Mouse (Mus musculus): ENCODE data around the gene Rims3.

The Rims3 gene

DNA sequence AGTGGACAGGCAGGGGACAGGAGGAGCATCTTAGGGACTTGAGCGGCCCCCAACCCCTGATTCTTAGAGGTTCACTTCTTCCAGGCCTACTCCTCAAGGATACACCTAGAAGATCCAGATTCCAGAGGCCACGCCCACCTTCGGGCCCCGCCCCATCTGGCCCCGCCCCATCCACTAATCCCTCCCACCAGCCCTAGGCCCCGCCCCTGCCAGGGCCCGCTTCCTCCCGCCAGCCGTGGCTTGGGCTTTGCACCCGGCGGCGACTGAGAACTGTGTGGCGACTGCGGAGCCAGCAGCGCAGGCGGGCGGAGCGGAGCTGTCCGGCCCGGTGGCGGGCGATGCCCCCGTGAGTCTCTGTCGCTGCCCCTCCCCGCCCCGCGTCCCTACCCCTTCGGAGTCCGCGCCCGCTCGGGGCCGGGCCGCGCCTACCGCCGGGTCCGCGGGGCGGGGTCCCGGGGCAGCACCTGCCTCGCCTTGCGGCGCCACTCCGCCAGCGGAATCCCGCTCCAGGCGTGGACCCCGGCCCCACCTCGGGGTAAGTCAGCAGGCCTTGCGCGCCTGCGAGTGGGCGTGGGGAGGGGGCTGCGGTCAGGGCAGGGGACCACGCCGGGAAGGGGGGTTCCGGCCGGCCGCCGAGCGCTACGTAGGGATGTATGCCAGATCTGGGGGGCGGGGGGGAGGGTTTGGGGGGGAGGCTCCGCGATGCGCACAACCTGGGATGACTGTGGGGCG lies at the start of gene Rims3:
Rims3 (plus strand) TSS at position 229 of the 732 bp plus-strand sequence.
- DNase-seq = peak; percentile 75 to 77

DNA sequence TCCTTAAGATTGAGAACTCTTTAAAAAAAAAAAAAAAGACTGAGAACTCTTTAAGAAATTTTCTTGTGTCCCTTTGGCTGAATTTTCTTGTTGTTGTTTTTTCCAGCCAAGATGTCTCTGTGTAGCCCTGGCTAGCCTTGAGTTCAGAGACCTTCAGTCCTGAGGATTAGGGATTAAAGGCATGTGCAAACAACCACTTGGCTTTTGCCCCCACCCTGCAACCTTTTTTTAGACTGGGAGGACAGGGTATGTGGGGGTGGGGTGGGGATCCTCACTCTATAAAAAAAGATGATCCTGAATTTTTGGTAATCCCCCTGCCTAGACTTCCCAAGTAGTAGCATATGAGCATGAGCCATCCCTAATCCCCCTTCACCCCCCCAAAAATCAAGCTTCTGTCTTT lies 48.8 kb upstream of the Rims3 start:
- no peak for DNase-seq

DNA sequence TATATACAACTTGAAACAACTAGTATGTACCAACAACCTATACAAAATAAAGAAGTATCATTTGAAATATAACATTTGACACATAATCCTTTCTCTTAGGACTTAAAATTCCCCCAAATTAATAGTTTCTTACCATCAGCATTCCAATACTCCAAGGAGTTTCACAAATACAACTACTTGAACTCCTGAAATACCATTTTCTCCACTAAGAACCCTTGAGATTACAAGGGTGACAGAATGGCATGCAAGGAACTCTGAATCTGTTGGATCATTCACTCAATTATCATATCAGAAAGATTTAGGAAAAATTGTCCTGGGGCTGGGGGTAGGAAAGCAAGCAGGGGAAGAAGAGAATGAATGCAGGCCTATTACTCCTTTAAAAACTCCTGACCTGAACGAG lies 40.9 kb upstream of the Rims3 start:
- no peak for DNase-seq

DNA sequence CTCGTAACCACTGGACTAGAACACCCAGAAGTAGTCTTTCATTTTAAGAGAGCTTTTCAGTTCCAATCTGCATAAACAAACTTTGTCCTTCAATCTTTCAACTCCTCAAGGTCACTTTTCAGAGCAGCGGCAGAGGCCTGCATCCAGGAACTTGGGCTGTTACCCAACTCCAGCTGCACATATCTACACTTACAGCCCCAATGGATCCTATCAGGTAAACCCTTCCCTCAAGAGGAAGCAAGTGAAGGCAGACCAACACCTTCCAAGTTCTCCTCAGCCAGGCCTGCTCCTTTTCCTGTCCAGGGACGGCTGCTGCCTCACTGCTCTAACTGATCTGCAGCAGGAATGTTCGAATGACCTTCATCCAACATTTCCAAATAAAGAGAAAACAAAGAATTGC lies 40.4 kb upstream of the Rims3 start:
- no peak for DNase-seq

DNA sequence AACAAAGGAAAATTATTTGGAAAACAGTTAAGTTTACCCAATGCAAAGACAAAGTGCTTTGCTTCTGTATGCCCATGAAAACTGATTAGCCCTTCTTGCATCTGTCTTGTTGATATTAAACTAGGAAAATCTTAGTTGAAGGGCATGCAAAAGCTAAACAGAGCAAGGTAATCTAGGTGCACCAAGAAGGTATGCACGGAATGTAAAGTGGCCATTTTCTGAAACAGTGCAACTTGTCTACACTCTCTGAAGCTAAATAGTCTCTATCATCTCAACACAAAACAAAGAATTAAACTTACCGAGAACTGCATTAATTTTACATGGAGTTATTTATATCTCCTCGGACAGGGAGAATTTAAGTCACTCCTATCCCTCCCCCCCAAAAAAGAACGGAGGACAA lies 39.5 kb upstream of the Rims3 start:
- no peak for DNase-seq

DNA sequence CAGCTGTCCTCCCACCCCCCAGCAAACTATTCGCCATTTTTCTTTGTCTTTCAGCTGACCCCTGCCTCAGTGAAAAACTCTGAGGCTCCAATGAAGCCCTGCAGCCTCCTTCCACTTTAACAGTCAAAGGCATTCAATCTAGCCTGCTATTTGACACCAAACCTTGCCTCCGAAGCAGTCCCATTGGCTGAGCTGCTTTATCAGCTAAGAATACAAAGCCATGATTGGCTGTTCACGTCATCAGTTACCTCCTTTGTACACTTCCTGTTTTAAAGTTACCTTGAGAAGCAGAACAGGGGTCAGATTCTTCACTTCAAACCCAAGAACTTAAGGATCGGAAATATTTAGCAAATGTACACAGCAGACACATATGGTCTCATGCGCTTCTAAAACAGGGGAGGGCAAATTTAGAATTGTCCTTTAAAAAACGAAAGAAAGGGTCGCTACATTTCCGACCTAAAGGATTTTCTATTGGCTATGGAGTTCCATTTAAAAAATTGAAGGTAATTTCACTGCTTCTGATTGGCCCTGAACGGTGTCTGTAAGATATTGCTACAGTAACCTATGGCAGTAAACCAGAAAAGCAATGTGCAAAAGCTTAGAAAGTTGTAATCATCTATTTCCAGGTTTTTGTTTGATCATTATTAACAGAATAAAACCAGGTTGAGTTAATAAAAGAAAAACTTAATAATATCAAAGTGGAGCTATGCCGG lies 38.8 kb upstream of the Rims3 start:
- peak; percentile 64 to 69 for DNase-seq

DNA sequence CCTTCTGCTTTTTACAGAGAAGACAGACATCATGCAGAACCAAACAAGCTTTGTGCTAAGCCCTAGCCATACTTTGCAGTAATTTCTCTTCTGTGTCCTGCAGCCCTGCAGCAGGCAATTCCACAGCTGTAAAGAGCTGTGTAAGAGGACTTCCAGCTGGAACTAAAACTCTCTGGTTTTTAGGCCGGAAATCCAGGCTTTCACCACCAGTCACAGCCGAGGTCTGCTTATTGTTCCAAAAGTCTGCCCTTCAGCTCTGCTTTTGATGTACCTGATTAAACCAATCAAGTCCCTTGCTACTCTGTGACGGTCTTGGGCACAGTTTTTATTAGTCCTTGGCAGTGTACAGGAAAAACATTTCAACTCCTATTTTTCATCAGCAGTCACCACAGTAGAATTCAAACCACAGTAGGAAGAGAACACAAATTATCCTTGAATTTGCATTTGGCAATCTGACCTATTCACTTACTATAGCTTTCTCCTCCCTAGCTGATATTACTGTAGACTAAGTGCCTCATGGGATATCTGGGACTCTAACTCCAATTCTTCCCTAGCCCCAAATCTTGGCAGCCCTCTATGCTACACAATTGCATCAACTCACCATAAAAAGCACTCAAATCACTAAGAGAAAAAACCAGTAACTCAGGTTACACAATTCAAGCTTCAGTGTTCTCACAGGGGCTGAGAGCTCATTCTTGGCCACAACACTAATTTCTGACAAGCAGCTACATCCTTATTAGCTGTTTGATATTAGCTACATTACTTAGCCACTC lies 37.4 kb upstream of the Rims3 start:
- no peak for DNase-seq

DNA sequence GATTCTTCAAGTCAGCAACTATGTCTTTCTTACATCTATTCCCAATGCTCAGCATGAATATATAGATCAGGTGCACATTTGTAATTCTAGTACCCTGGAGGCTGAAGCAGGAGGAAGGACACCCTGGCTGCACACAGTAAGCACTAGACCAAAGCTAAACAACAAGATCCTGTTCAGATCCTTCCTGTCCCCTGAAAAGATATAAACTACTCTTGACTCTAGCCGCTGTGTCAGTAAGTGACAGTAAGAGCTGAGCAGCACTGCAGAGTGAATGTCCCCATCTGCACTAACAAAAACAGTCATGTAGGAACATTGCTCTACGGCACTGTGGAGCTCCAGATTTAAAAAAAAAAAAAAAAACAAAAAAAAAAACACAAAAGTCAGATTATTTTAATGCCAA lies 36.7 kb upstream of the Rims3 start:
- DNase-seq = no peak

DNA sequence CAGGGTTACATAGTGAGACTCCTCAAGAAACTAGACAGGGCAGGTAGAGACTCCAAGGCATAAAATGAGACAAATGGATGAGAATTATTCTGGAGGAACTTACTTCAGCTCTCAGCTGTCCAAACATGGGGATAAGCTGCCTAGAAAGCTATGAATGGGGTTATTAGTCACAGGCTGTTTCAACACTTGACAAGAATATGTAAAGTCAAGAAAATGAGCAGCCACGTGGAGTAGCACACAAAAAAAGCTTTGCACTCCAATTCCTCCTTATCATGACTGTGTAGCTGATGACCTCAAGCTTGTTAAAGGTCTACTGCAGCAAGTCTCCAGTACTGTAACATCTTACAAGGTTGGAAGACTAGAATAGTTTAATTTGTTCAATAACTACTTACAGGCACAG lies 35.3 kb upstream of the Rims3 start:
- DNase-seq = no peak

DNA sequence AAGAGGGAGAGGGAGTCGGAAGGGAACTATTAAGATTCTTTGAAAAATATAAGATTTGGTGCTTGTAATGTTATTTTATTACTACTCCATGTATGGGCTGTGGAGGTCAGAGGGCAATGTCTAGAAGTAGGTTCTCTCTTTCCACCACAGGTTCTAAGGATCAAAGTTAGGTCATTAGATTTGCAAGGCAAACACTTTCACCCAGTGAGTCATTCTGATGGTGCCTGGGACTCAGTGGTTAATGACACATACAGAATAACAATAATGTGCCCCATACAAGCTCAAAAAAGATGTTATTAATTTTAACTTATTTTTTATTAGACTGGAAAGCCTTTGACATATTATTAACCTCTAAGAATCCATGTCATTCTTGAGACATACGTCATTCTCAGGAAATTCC lies 34.7 kb upstream of the Rims3 start:
- DNase-seq = no peak

DNA sequence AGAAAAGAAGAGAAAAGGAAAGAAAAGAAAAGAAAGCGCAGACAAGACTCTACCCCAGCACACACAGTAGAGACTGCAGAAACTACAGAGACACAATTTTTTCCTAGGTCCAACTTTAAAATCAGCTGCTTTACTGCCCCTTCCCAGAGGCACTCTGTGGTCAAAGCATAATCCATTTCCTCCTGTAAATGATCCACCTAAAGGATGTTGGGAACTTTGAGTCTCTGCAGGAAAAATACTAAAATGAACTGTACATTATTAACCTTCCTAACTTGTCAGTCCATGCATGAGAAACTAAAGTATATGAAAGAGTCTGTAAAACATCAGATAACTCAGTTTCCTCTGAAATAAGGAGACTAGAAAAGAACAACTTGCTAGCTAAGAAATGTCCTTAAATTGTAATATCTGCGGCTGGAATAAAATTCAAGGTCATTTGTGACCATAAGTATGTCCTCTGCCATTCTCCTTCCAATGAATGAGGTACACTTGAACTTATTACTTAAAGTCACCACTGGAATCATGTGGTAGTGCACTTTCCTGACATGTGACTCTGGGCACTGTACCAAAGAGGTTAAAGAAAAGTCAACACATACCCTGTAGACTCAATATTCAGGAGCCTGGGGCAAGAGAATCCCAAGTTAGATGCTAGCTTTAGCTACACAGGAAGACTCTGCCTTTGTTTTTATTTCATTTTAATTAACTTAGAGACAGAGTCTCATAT lies 32.3 kb upstream of the Rims3 start:
- DNase-seq = no peak

DNA sequence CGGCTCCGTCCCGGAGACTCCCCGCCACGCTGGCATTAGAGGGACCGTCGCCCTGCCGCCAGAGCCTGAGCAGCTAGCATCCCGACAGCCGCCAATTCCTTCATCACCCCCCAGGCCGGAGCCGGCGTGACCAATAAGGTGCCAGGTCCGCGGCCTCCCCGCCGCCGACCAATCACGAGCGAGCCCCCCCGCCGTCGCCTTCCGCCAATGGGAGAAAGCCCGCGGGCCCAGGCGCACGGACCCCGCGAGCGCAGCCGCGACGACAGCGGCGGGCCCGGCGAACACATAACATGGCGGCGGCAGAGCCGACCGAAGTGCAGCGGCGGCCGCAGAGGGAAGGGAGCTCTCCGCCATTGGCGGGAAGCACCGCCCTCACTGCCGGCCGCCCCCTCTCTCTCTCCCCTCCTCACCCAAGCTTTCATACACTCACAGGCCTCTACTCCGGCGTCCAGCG lies 29.5 kb upstream of the Rims3 start:
- DNase-seq = peak; percentile 88 to 89

DNA sequence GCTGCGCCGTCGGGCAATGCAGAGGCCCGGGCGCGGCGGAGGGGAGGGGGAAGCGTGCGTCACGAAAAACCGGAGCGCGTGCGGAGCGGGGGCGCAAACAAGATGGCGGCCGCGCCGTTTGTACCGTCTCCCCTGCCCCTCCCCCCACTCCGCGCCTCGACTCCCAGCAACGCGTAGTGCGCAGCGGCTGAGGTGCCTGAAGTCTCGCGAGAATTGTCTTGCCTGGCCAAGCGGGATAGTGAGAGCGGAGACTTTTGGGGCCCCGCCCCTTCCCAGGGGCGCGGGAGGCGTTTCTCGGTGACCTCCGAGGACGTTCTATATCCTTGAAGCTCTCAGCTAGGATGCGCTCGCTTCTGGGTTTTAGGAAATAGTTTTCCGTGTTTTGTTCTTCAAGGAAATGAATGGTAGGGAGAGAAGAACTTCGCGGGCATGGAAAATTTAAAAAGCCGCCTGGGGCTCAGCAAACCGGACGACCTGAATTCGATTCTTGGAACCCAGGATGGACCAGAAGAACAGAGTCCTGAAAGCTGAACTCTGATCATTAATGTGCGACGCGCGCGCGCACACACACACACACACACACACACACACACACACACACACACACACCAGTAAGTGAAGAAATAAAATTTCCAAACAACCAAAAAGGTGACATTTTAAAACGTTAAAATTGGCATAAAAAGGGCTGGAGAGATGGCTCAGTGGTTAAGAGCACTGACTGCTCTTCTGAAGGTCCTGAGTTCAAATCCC lies 28.9 kb upstream of the Rims3 start:
- peak; percentile 98 for DNase-seq

DNA sequence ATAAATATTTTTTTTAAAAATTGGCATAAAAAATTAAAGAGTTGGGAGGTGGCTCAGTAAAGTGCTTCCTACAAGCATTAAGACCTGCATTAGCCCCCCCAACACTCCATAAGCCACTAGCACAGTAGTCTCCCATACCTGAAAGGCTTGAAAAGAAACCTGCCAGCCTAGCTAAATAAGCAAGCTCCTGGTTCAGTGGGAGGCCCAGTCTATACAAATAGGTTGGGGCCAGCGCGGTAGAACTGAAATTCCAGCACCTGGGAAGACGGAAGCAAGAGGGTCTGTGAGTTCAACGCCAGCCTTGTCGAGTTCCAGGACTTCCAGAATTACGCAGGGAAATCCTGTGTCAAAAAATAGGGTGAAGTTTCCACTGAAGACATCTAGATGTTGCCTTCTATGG lies 28.2 kb upstream of the Rims3 start:
- no peak for DNase-seq

DNA sequence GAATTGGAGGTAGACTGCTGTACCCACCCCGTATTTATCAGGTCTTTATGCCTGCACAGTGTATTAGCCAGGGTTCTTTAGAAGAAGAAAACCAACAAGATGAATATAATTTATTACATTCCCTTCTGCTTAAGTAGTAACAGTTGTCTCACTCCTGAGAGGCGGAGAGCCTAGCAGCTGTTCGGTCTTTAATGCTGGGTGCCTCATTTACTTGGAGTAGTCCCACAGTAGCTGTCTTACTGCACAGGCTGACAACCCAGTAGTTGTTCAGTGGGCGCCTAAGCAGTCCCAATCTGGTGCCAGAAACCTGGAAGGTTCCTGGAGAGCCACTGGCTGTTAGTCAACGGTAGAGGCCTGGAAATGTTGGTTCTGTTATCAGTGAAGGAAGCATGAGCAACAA lies 23.8 kb upstream of the Rims3 start:
- no peak for DNase-seq

DNA sequence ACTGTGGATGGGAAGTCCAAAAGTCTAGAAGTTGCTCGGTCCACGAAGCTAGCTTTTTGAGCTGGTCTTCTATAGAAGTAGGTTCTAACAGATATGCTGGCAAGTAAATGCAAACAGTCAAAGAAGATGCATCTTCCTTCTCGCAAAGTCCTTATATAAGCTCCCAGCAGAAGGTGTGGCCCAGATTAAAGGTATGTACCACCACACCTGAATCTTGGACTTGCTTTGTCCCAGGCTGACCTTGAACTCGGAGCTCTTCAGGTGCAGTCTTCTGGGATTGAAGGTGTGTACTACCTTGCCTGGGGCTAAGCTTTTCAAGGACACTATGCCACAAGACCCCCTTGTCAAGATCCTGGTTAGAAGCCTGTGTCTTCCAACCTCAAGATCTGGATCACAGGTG lies 23.1 kb upstream of the Rims3 start, which contains the start of gene Nfyc:
Nfyc (minus strand) TSS at position 101 of the 400 bp plus-strand sequence.
- DNase-seq = no peak

DNA sequence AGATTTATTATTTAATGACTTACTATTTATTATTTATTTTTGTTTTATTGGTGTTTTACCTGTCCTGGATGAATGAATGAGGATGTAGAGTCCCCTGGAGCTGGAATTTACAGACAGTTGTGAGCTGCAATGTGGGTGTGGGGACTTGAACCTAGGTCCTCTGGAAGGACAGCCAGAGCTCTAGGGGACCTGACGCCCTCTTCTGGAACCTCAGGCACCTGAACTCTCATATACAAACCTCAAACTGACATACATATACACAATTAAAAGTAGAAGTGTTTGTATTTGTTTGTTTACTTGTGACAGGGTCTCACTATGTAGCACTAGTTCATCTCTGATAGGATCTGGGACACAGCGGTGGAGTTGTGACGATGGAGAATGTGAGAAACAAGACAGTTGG lies 13.3 kb upstream of the Rims3 start:
- no peak for DNase-seq

DNA sequence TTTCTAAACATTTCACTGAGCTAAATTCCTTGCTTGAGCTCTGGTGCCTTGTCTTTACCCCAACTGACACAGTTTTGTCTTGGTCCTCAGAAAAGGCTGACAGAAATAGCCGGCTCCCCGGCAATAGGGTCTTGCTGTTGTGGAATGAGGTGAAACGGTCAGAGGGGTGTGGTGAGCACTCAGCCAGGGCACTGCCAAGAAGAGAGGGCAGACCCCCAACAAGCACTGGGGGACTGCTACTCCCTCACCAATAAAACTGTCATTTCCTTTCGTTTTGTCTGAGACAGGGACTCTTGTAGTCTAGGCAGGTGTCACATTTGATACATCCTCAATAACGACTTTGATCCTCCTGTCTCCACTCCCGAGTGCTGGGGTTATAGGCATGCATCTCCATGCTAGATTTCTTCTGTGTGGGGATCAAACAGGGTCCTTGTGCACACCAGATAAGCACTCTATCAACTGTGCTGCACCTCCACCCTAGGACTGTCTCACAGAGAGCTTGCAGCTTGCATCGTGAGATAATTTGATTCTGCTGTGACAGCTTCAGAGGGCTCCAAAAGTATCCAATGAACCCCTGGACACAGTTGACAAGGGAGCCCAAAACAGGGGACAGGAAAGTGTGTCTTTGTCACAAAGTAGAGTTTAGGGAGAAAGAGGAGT lies 10.1 kb upstream of the Rims3 start:
- no peak for DNase-seq

DNA sequence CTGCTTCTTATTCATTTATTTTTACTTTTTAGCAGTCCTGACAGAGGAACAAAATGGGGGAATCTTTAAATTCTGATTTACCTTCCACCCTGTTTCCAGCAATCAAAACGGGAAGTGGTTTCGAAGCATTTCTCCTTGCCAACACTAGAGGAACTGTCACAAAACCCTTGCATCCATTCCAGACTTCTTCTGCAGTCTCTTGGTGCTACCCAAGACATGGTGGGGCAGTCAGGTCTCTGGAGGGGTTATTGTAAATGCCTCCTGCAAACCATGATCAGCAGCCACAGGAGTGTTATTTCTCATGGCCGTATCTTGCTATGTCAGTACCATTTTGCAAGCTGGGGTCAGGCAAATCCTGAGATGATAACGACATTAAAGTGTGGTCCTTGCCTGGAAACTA lies 9.5 kb upstream of the Rims3 start:
- DNase-seq = no peak

DNA sequence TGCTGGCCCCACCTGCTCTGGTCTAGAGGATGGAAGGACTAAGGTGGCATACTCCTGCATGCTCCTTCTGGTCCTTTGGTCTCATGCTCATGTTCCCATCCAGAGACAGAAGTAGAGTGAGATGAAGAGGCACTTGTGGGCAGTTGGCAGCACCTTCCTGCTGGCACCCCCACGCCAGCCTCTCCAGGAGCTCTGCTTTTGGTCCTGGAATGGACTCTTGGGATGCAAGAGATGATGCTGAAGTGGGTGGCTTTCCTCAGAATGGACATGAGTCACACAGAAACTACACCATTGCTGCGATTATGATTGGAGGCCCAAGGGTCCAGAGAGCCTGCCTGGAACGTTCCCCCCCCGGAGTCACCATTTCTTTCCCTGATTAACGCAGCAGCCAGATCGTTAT lies 5.7 kb upstream of the Rims3 start:
- DNase-seq = no peak

DNA sequence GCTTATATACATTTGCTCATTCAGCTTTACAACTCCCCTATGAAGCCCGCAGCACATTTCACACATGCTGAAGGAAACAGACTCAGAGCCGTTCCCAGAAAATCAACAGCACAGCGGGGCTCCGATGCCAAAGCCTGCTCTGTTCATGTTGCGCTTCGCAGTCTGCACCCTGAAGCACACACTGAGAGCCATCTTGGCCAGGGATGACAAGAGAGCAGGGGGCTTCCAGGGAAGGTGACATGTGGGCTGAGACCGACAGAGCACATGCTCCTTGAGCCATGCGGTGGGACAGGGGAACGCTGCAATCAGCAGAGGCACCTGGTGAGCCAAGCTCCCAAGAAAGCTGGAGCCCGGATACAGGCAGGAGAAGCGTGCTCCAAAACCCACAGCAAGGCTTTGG lies 5.2 kb upstream of the Rims3 start:
- no peak for DNase-seq

DNA sequence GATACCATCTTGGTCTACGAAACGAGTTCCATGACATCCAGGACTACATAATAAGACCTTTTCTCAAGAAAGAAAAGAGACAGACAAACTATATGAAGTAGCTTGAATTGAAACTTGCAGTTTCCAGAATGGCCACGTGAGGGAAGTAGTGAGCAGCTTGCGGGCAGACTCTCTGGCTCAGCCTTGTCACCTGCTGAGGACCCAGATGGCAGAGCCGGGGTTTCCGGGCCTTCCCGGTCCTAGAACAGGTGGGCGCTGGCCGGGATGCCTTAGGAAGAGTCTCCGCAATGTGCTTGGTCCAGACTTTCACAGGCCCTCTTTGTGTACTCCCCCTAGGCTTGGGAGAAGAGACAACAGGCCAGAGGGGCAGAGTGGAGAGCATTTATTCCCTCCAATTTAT lies 3.7 kb upstream of the Rims3 start:
- DNase-seq = peak; percentile 82 to 83

All from B cell, adult 2 months (primary cell).